Mouse (Mus musculus) megakaryocyte progenitor cell, adult 5-6 weeks (primary cell): ENCODE data around the gene Iqsec1. TPM values are rescaled to one million over a fixed set of nuclear protein-coding genes. Genes with fewer than 3 reads are reported as not detected.
A peak's percentile ranks its signal among the peaks of the same experiment; 100 is the strongest.

Source experiments
- ATAC-seq: replicated peaks from 2 replicates; pipeline ENCODE4 v1.8.0; 2016; ENCODE audit warnings: mild to moderate bottlenecking, moderate TSS enrichment, inconsistent platforms; ENCODE audit not compliant: poor library complexity
- total RNA-seq, 2 experiments: library from RNA; stranded (forward) in 1 of 2; stranded (reverse) in 1 of 2; fragments of 157-497, 149-512 nt in 1 of 2; fragments of 200-1000 nt in 1 of 2; gene quantifications; 2 replicates each; pipeline versions ENCODE4 v1.2.3 to v1.2.4; 2015 to 2017

The Iqsec1 gene
- total RNA-seq, 2 experiments from 2014 or later: 3.5 to 32.5 TPM

DNA sequence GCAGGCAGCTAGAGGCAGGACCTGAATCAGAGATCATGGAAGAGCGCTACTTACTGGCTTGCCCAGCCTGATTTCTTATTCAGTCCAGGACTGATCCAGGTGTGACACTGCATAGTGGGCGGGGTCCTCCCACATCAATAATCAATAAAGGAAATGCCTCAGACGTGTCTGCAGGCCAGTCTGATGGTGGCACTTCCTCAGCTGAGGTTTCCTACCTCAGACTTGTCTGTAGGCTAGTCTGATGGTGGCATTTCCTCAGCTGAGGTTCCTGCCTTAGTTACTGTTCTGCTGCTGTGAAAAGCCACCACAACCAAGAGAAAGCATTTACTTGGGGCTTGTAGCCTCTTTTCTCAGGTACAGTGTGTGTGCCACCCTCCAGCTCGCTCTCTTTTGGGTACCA, 360.9 kb downstream of the Iqsec1 start:
- ATAC-seq: no peak

DNA sequence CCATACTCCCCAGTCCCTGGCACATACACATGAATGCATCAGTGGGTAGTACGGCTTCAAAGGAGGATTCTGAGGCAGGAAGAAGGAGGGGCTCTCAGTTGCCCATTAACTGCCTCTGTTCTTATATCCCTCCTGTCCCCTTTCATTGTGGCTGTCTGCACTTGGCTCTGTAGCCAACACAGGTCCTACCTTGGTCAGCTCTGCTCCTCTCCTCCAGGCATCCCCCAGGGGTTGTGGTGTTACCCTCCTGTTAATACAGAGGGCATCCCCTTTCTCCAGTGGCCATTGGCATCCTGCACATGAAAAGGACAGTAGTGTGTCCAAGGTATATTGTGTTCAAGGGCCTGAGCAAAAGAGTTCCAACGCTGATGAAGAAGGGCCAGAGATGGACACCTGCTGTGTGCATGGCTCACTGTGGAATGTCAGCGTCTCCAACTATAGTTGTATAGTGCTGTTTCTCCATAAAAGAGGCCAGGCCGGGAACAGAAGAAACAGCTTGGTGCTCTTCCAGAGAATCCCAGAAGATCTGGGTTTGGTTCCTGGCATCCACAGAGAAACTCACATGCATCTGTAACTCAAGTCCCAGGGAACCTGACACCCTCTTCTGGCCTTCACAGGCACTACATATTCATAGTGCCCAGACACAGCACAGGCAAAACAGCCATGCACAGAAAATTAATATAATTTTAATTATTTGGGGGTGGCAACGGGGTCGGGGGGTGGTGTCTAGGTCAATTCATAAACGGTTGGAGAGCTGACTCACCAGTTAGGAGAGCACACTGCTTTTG, 363.1 kb downstream of the Iqsec1 start:
- no peak for ATAC-seq

DNA sequence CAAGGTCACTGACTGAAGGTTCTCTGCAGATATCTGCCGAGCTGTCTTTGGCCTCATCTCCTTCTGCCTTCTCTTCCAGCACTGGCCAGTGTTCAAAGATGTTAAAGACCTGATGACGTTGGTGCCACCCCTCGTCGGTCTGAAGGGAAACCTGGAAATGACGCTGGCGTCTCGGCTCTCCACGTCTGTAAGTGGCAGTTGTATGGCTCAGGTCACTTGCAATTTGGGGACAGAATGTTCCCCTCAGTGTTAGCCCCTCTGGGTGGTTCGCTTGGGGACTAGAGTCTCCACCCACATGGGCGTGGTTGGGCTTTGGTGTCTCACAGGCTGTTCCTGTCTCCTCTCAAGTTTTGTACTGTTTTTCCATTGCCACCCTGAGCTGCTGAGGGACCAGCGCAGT, 363.8 kb downstream of the Iqsec1 start:
- ATAC-seq: peak; percentile 21

DNA sequence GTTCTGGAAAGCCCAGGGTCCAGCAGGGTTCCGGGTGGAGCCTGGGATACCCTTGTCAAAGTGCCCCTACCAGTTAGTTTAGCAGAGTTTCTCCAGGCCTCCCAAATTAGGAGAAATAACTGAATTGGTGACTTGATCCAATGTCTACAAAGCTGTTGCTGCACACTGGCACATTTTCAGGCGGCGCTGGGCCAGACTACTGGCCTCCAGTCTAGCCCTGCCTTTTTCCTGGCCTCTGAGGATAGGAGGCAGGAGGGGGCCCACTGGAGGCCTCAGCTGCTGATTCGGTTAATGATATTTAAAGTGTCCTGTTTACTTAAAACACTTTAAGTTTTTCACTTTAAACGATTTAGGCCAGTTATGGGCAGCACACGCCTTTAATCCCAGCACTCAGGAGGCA, 364.3 kb downstream of the Iqsec1 start:
- no peak for ATAC-seq

DNA sequence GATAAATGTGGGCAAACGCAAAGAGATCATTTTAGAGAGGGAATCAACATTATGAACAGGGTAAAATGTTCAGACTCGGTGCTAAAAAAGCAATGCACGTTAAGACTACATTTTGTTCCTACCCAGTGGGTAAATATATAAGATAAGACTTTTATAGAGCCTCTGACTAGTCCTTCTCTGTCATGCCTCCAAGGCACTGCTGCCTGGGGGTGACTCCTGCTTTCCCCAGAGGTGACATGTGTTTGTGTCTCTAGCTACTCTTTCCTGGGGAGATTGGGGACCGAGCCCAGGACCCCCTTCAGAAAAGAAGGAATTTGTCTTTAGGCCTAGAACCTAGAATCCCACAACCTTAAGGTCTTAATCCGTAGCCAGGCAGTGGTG, 365.0 kb downstream of the Iqsec1 start:
- ATAC-seq: 0 out of 2 replicates have a peak, but pooled peaks have one; percentile 7

DNA sequence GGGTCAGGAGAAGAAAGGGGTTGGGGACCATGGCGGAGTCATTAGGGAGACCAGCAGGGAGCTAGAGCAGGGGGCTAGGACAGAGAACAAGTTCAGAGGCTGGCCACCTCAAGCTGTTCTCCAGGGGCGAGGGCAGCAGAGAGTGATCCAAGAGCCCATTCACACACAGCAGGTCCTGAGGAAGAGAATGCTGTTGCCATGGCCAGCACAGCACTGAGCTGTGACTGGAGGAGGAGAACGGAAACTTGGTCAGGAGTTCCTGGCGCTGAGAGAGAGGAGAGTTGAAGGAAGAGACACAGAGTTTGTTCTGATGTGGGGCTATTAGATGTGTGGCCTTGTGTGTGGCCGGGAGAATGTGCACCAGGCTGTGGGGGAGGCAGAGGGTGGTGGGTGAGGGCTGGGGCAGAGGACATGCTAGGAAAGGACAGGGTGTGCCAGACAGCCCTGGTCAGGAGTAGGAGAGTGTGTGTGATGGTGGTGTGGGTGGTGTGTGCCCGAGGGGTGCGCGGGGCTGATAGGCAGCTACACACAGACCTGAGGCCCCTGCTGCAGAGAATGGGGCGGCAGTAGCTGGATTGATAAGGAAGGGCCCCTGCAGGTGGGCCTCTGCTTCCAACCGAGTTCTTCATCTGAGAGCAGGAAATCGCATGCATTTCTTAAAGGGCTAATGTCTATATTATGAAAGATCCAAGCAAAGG, 365.6 kb downstream of the Iqsec1 start:
- ATAC-seq: peak; percentile 61

DNA sequence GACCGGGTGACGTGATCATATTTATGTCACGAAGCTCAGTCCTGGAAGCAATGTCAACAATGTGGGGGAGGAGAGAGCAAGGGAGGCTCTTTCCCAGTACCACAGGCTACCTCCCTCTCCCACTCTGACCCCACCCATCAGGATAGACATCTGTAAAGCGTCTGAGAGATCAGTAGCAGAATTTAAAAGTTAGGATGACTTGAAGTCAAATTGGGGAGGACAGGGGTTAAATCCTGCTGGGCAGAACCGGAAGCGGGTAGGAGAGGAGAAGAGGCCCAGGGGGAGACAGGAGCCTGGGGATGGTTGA, 366.9 kb downstream of the Iqsec1 start:
- ATAC-seq: no peak

DNA sequence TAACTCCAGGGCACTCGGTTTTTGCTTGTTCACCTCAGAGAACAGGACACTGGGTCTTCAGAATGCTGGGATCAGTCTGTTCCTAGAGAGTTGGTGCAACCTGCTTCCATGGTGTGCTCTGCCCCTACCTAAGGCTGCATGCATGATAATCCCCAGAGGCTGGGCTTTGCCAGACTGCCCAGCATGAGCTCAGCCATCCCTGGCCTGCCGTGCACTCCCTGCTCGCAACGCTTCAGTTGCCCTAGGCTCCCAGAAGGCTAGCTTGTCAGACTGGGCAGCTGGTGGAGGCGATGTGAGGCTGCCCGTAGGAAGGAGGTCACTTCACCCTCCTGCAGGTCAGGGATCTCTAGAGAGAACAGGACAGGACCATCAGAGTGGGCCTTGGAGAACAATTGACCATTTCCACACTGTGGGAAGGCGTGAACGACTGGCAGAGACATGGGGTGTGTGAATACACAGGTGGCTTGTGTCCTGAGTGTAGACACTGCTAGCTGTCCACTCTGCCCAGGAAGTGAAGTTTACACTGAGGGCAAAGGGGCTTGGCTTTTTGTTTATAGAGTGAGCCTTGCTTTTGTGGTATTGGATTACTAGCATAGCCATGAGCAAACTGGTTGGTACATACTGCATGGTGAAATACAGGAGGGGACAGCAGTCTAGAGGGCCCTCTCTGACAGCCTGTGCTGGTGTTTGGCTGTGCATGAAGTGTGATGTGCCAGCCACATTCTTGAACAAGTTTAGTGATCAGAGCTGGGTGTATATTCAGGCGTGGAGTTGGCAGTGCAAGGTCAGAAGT, 367.5 kb downstream of the Iqsec1 start:
- no peak for ATAC-seq

DNA sequence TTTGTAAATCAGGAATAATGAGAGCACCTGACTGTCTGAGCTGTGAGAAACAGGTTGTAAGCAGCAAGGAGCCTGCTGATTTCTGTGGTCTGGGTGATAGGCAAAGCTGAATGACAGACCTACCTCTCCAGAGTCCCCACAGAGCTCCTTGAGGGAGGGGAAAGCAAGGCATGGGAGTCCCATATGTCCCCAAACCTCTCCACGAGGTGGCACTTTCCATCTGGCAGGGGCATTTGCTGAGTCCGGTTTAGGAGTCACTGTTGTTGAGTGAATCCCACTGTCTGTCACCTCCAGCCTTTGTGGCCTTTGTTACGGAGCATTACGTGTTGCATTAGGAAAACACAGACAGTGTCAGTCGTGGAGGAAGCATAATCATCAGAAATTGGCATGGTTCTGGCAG, 368.5 kb downstream of the Iqsec1 start:
- ATAC-seq: no peak

DNA sequence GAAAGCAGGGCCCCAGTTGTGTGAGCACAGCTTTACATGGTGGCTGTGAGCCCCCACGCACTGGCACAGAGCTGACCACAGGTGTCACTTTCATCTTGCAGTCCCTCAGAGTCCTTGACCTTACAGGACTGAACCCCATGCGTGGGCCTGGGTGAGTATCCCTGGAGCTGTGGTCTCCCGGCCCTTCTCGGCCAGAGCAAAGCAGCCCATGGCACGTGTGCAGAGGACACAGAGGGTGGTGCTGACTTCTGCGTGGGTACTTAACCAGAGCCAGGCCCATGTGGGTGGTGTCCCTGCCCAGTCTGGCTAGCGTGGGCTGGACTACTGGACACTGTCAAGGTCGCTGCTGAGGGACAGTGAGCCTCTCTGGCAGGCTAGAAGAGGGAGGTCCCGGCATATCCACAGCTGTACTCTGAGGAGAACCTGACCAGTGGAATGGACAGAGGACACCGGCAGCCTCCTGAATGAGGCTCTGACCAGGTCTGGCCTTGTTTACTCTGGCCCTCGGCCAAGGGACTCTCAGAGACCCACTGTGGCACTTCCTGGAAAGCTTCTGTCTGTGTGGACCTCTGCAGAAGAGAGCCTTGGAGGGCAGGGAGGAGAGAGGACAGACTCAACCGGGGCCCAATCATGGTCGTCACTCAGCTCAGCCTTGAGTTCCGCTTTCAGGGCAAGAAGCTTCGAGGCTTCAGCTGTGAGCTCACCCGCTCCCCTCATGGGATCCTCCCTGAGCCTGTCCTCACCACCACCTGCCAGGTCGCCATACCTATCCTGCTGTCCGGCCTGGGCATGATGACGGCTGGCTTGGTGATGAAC, 369.5 kb downstream of the Iqsec1 start:
- peak; percentile 10; the same call in 1 of the 2 replicates for ATAC-seq

DNA sequence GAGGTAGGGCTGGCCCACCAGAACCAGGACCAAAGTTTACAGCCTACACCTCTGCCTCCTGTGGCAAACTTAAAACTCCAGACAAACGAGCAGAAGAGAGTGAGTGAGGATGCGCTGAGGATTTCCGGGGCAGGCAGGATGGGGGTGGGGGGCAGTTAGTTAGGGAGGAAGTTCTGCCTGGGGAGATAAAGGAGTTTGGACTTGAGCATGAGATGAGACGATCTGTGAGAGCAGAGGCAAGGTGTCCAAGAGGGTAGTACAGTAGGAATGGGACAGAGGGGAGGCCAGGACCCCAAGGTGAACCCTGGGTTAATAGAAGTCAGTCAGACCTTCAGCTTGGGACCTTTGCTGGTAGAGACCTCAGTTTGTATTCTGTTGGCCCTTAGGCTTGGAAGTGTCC, 370.2 kb downstream of the Iqsec1 start:
- ATAC-seq: peak; percentile 49

DNA sequence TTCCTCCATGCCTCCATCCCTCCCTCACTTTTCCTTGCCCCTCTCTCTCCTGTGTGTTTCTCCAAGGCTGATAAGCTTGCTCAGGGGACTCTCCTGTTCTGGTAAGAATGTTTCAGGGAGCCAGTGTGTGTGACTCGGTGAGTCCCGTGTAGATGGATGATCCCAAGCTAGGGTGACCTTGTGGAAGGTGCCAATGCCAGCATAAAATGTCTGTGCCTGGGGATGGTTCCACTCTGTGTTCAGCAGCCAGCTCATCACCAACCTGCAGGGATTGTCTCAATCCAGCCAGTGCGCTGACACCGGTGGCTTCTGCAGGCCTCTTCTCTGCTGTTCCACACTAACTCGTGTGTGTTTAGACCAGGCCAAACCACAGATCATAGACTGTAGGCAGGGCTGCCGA, 372.0 kb downstream of the Iqsec1 start:
- ATAC-seq: no peak

DNA sequence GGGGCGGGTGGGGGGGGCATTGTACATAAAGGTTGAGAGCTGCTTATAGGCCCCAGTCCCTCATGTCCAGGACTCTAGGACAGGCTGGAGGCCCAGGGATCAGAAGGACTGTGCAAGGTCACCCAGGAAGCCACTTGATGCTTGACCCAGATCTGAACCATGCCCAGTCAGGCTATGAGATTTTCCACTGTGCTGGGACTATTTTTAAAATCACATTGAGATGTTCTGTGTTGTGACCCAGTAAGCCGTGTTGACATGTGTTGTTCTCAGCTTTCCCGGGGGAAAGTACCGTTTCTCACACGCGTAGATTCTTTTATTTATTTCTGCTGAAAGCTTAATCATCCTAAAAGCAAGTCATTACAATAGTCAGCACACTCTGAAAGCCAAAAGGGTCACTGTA, 372.5 kb downstream of the Iqsec1 start:
- ATAC-seq: no peak

DNA sequence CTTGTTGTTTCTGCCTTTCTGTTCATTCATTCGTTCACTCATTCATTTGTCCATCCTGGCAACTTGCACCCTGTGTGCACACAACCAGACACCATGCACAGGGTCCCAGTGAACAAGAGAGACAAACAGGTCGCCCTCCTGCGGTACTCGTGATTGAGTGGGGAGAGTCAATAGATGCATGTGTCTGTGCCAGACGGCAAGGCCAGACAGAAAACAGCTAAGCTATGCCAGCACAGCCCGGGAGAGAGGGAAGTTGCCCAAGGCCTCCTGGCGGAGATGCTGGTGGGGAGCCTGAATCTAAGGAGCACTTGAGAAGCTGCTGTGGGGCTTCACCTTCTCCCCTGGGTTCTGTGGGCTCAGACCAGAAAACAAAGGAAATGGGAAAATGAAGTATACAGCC, 373.1 kb downstream of the Iqsec1 start:
- no peak for ATAC-seq

DNA sequence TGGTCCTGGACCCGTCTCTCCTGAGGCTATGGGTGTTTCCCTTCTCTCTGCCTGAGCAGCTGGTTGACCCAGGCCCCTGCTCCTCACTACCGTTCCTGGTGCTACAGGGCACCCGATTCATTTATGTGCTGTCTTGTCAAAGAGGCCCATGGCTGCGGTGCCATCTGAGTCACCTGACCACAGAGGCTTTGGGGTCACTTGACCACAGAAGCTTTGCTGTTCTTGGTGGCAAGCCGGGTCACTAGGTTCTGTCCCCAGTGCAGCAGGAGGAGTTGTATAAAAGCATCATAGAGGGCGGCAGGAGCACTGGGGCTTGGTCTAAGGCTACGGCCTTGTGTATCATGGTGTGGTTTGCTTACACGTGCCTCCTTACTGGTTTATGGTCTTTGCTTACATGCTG, 375.2 kb downstream of the Iqsec1 start:
- no peak for ATAC-seq

DNA sequence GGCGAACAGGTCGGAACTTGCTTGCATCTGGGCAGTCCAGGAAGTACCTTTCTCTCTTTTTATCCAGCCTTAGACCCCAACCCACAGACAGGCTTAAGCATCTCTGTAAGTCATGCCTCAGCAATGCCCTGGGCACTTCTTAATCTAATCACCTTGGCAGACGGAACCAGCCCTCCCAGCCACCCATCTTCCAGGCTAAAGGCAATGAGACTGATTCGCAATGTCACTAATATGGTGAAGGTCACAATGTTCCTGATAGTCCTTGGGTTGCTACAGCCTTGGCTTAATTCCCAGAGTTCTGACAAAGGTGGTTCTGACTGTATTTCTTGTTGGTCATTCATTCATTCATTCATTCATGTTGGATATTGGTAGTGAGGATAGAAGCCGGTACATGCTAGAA, 378.2 kb downstream of the Iqsec1 start:
- ATAC-seq: no peak

DNA sequence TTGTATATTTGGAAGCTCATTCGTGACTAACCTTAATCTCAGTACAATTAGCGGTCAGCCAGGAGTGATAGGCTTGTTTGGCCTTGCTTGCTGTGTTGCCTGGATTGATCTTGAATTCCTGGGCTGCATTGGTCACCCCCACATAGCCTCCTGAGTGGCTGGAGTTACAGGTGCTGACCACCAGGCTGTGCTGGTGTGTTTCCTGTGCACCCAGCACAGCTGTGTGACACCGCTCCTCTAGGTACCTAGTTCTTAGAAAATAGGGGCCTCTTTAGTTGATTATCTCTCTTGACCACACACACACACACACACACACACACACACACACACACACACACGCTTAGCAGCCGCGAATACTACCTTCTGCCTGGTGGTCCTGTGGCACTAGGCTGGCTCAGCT, 380.3 kb downstream of the Iqsec1 start:
- peak; percentile 60 for ATAC-seq

DNA sequence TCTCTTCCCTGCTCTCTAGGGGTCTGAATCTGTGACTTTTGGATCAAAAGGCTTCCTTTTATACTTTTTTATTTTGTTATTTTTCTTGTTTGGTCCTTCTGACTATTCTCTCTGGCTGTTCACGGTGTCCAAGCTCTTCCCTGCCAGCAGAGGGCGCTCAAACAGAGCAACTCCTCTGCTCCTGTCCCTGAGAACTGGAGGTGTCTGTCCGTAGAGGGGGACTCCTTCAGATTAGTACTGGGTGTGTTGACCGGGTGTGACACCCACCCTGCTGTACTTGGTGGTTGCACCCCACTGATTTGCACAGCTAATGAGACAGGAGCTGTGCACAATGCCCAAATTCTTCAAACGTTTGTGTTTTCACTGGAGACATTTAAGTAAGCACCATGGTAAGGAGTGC, 381.3 kb downstream of the Iqsec1 start:
- ATAC-seq: peak; percentile 56

DNA sequence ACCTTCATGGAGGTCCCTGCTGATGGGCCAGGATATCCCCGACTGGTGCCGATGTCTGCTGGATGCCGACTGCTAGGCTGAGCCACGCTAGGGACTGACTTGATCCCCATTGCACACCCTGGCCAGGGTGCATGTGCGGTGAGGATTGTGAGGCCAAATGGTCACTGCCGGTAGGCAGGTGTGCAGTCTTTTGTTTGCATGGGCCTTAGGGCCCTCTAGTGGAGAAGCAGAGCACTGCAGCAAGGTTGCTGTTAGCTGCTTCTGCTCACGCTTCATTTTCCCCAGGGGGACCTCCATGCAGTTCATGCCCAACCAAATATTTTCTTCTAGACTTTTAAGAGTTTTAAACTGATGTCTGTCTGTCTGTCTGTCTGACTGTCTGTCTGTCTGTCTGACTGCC, 381.9 kb downstream of the Iqsec1 start:
- ATAC-seq: peak; percentile 50
